Mouse (Mus musculus) embryonic facial prominence, embryonic 15.5 days (tissue): ENCODE measurements around the gene 1600014C23Rik. TPM values are rescaled to one million over a fixed set of nuclear protein-coding genes. Genes with fewer than 3 reads are reported as not detected.

Experiments
- ATAC-seq: fragments of 200-750 bp; cut with Nextera tagmentation; 2 replicates; pipeline ENCODE4 v1.8.0; 2017; ENCODE audit warnings: low read depth, moderate TSS enrichment; ENCODE audit not compliant: insufficient number of reproducible peaks, low FRiP score, low TSS enrichment
- H3K27ac ChIP-seq: fragments of 300-500 bp; sonication (generic); replicated peaks from 2 replicates; pipeline ENCODE4 v1.5.1; 2015; ENCODE audit warnings: mild to moderate bottlenecking, inconsistent platforms
- H3K27me3 ChIP-seq: fragments of 300-500 bp; sonication (generic); 2 replicates; pipeline ENCODE4 v1.6.1; 2015; ENCODE audit warnings: inconsistent platforms
- H3K36me3 ChIP-seq: fragments of 300-500 bp; sonication (generic); 2 replicates; pipeline ENCODE4 v1.6.1; 2015; ENCODE audit warnings: mild to moderate bottlenecking, inconsistent platforms
- H3K4me1 ChIP-seq: fragments of 300-500 bp; sonication (generic); 2 replicates; pipeline ENCODE4 v1.6.1; 2015; ENCODE audit warnings: inconsistent platforms
- H3K4me2 ChIP-seq: fragments of 300-500 bp; sonication (generic); replicated peaks from 2 replicates; pipeline ENCODE4 v1.6.1; 2015; ENCODE audit warnings: mild to moderate bottlenecking, inconsistent platforms
- H3K4me3 ChIP-seq: fragments of 300-500 bp; sonication (generic); replicated peaks from 2 replicates; pipeline ENCODE4 v1.5.1; 2015; ENCODE audit warnings: mild to moderate bottlenecking, inconsistent platforms
- H3K9ac ChIP-seq: fragments of 300-500 bp; sonication (generic); 2 replicates; pipeline ENCODE4 v1.6.1; 2015; ENCODE audit warnings: inconsistent platforms
- H3K9me3 ChIP-seq: fragments of 300-500 bp; sonication (generic); replicated peaks from 2 replicates; pipeline ENCODE4 v1.6.1; 2016; ENCODE audit warnings: inconsistent platforms
- WGBS: fragments of 180-500 bp; shearing (Covaris S2); methylation state at CpG from one replicate; pipeline ENCODE4 v1.1.7; 2015; 5-methylcytosine and 5-hydroxymethylcytosine counted together
- polyA plus RNA-seq: library from polyadenylated mRNA; unstranded; fragments of >200 nt; fragmentation: Nextera tagmentation; extraction: Ambion mirVana; gene quantifications from 2 replicates; pipeline ENCODE4 v1.2.1, GENCODE M21; 2015

1600014C23Rik gene
- polyA plus RNA-seq, 1 experiment from 2014 or later, result not detected

- 0 out of 2 replicates have a peak, but pooled peaks have one; percentile 41 for ATAC-seq
- no peaks in the 10 kb centered on the region for H3K27me3 ChIP-seq
- H3K27ac ChIP-seq, result peak overlapping the region; percentile 71
- no peaks in the 10 kb centered on the region for H3K36me3 ChIP-seq
- H3K9me3 ChIP-seq, result no peaks in the 10 kb centered on the region
- peak overlapping the region; percentile 47 for H3K9ac ChIP-seq
- WGBS, result 3% methylated on average over 25 of the region's 25 CpGs
- peaks cover 11% of the 10 kb centered on the region for H3K4me1 ChIP-seq
- H3K4me3 ChIP-seq, result peak overlapping the region; percentile 53
- peak overlapping the region; percentile 72 for H3K4me2 ChIP-seq
Observed at GRCm38 (mm10) chr17:45723732-45724573, 9.7 kb downstream of the 1600014C23Rik start.

GRCm38 (mm10) chr17:45718323-45718722, 15.3 kb downstream of the 1600014C23Rik start:
- Histone ChIP-seq H3K27ac (no peak overlapping the region), H3K4me3 (no peak overlapping the region), H3K36me3 (no peaks in the 10 kb centered on the region), H3K27me3 (no peaks in the 10 kb centered on the region), H3K4me2 (no peak overlapping the region), H3K4me1 (peaks cover 4% of the 10 kb centered on the region), H3K9ac (no peak overlapping the region), H3K9me3 (no peaks in the 10 kb centered on the region)
- peak; percentile 53; the same call in 1 of the 2 replicates for ATAC-seq
- 7% methylated on average over 10 of the region's 10 CpGs for WGBS

GRCm38 (mm10) chr17:45711525-45711924, 22.1 kb downstream of the 1600014C23Rik start:
- Histone ChIP-seq H3K4me1 (no peaks in the 10 kb centered on the region), H3K27me3 (no peaks in the 10 kb centered on the region), H3K4me3 (no peak overlapping the region), H3K9me3 (no peaks in the 10 kb centered on the region), H3K4me2 (no peak overlapping the region), H3K27ac (no peak overlapping the region), H3K36me3 (no peaks in the 10 kb centered on the region), H3K9ac (no peak overlapping the region)
- 53% methylated on average over 3 of the region's 3 CpGs for WGBS
- ATAC-seq, result no peak

- Histone ChIP-seq H3K36me3 (no peaks in the 10 kb centered on the region), H3K27me3 (no peaks in the 10 kb centered on the region), H3K4me3 (no peak overlapping the region), H3K27ac (no peak overlapping the region), H3K9ac (no peak overlapping the region), H3K4me1 (no peaks in the 10 kb centered on the region), H3K9me3 (no peaks in the 10 kb centered on the region), H3K4me2 (no peak overlapping the region)
- WGBS, result 73% methylated on average over 8 of the region's 8 CpGs
- ATAC-seq, result no peak
Observed at GRCm38 (mm10) chr17:45710407-45710806, 23.2 kb downstream of the 1600014C23Rik start.

- no peak overlapping the region for H3K4me2 ChIP-seq
Observed at GRCm38 (mm10) chr17:45709829-45710228, 23.8 kb downstream of the 1600014C23Rik start.

GRCm38 (mm10) chr17:45708179-45708578, 25.5 kb downstream of the 1600014C23Rik start:
- Histone ChIP-seq H3K4me3 (no peak overlapping the region), H3K27ac (no peak overlapping the region), H3K4me2 (no peak overlapping the region), H3K9ac (no peak overlapping the region), H3K9me3 (no peaks in the 10 kb centered on the region), H3K27me3 (no peaks in the 10 kb centered on the region), H3K36me3 (no peaks in the 10 kb centered on the region), H3K4me1 (0 out of 2 replicates have a peak, but pooled peaks cover 3% of the 10 kb centered on the region)
- no peak for ATAC-seq
- 82% methylated on average over 8 of the region's 8 CpGs for WGBS

More at GRCm38 (mm10) chr17:45709829-45710228, 23.8 kb downstream of the 1600014C23Rik start:
- 0 out of 2 replicates have a peak, but pooled peaks have one; percentile 18 for ATAC-seq
- Histone ChIP-seq H3K4me3 (no peak overlapping the region), H3K4me1 (no peaks in the 10 kb centered on the region), H3K36me3 (no peaks in the 10 kb centered on the region), H3K9ac (no peak overlapping the region), H3K27me3 (no peaks in the 10 kb centered on the region), H3K9me3 (no peaks in the 10 kb centered on the region), H3K27ac (no peak overlapping the region)
- 29% methylated on average over 3 of the region's 3 CpGs for WGBS

GRCm38 (mm10) chr17:45707376-45707775, 26.3 kb downstream of the 1600014C23Rik start:
- H3K27me3 ChIP-seq, result no peaks in the 10 kb centered on the region
- WGBS, result 39% methylated on average over 3 of the region's 3 CpGs
- H3K4me2 ChIP-seq, result no peak overlapping the region
- no peak overlapping the region for H3K4me3 ChIP-seq
- H3K36me3 ChIP-seq, result no peaks in the 10 kb centered on the region
- no peak for ATAC-seq
- H3K9ac ChIP-seq, result no peak overlapping the region
- H3K27ac ChIP-seq, result no peak overlapping the region
- no peaks in the 10 kb centered on the region for H3K9me3 ChIP-seq
- peaks cover 7% of the 10 kb centered on the region for H3K4me1 ChIP-seq

- Histone ChIP-seq H3K27me3 (no peaks in the 10 kb centered on the region), H3K9ac (no peak overlapping the region), H3K4me3 (no peak overlapping the region), H3K4me1 (peaks cover 8% of the 10 kb centered on the region), H3K36me3 (no peaks in the 10 kb centered on the region), H3K27ac (no peak overlapping the region), H3K9me3 (no peaks in the 10 kb centered on the region), H3K4me2 (no peak overlapping the region)
- WGBS, result 64% methylated on average over 5 of the region's 5 CpGs
- ATAC-seq, result no peak
Observed at GRCm38 (mm10) chr17:45706796-45707195, 26.8 kb downstream of the 1600014C23Rik start.

- Histone ChIP-seq H3K36me3 (peaks cover 6% of the 10 kb centered on the region; the same call in 1 of the 2 replicates), H3K4me1 (peaks cover 11% of the 10 kb centered on the region), H3K4me2 (no peak overlapping the region), H3K27me3 (no peaks in the 10 kb centered on the region), H3K27ac (0 out of 2 replicates have a peak overlapping the region, but pooled peaks have one; percentile 28), H3K4me3 (no peak overlapping the region), H3K9me3 (no peaks in the 10 kb centered on the region), H3K9ac (no peak overlapping the region)
- no peak for ATAC-seq
- 47% methylated on average over 7 of the region's 7 CpGs for WGBS
Observed at GRCm38 (mm10) chr17:45703187-45703586, 30.5 kb downstream of the 1600014C23Rik start.

GRCm38 (mm10) chr17:45702254-45702653, 31.4 kb downstream of the 1600014C23Rik start:
- Histone ChIP-seq H3K9ac (no peak overlapping the region), H3K4me2 (no peak overlapping the region), H3K27ac (0 out of 2 replicates have a peak overlapping the region, but pooled peaks have one; percentile 28), H3K4me3 (no peak overlapping the region), H3K36me3 (peaks cover 13% of the 10 kb centered on the region; the same call in 1 of the 2 replicates), H3K27me3 (no peaks in the 10 kb centered on the region), H3K9me3 (no peaks in the 10 kb centered on the region), H3K4me1 (peaks cover 15% of the 10 kb centered on the region)
- no peak for ATAC-seq
- WGBS, result 49% methylated on average over 4 of the region's 4 CpGs

GRCm38 (mm10) chr17:45701236-45701591, 32.4 kb downstream of the 1600014C23Rik start:
- 65% methylated on average over 9 of the region's 9 CpGs for WGBS
- no peak overlapping the region for H3K4me3 ChIP-seq
- peaks cover 20% of the 10 kb centered on the region; the same call in 1 of the 2 replicates for H3K36me3 ChIP-seq
- no peak overlapping the region for H3K4me2 ChIP-seq
- ATAC-seq, result peak; percentile 61; the same call in 1 of the 2 replicates
- H3K27ac ChIP-seq, result 0 out of 2 replicates have a peak overlapping the region, but pooled peaks have one; percentile 1
- no peaks in the 10 kb centered on the region for H3K9me3 ChIP-seq
- H3K9ac ChIP-seq, result no peak overlapping the region
- H3K4me1 ChIP-seq, result peaks cover 15% of the 10 kb centered on the region
- no peaks in the 10 kb centered on the region for H3K27me3 ChIP-seq
